Mouse (Mus musculus) mouse embryonic stem cell (cell line): Measurements from ENCODE around the gene Ncf2.

ENCODE experiments used
- in situ Hi-C, 2 experiments: fragments of 300-500 bp; cut with MboI; formaldehyde crosslinking; loops; 1 replicate in 1 of 2; 3 replicates in 1 of 2; pipeline ENCODE4 v1.14.3; 2019 to 2020; ENCODE audit warnings: low sequenced_read_pairs in 2 of 2, low pct_unique_long_range_greater_than_20kb in 1 of 2, mixed read lengths in 1 of 2; ENCODE audit not compliant: unreplicated experiment in 1 of 2

The Ncf2 gene

GRCm38 (mm10) chr1:152821746-152822145 lies 21.8 kb downstream of the Ncf2 start:
- in situ Hi-C loops, result no loop called here

- in situ Hi-C loops, result no loop called here
Measured at GRCm38 (mm10) chr1:152824206-152824605, 24.2 kb downstream of the Ncf2 start.

- in situ Hi-C loops, result loop anchor here in 1 of 2 experiments (5.0 kb wide), 1 partner anchor 34 kb away; no protein-coding TSS in a partner anchor
Measured at GRCm38 (mm10) chr1:152826446-152826845, 26.5 kb downstream of the Ncf2 start.

- in situ Hi-C loops, result loop anchor here in 1 of 2 experiments (5.0 kb wide), 1 partner anchor 36 kb away; no protein-coding TSS in a partner anchor
Measured at GRCm38 (mm10) chr1:152828168-152828567, 28.2 kb downstream of the Ncf2 start.

- in situ Hi-C loops, result loop anchor here in 1 of 2 experiments (5.0 kb wide), 1 partner anchor 36 kb away; no protein-coding TSS in a partner anchor
Measured at GRCm38 (mm10) chr1:152828637-152829355, 28.8 kb downstream of the Ncf2 start.

GRCm38 (mm10) chr1:152830054-152830453 lies 30.1 kb downstream of the Ncf2 start:
- in situ Hi-C loops, result no loop called here

- in situ Hi-C loops, result no loop called here
Measured at GRCm38 (mm10) chr1:152831003-152831402, 31.0 kb downstream of the Ncf2 start.

- in situ Hi-C loops, result no loop called here
Measured at GRCm38 (mm10) chr1:152831619-152832018, 31.6 kb downstream of the Ncf2 start.

GRCm38 (mm10) chr1:152832316-152832715 lies 32.3 kb downstream of the Ncf2 start:
- in situ Hi-C loops, result no loop called here

- in situ Hi-C loops, result no loop called here
Measured at GRCm38 (mm10) chr1:152835061-152835460, 35.1 kb downstream of the Ncf2 start.

GRCm38 (mm10) chr1:152838026-152838702 lies 38.2 kb downstream of the Ncf2 start:
- in situ Hi-C loops, result no loop called here

GRCm38 (mm10) chr1:152838841-152839240 lies 38.8 kb downstream of the Ncf2 start:
- in situ Hi-C loops, result no loop called here

GRCm38 (mm10) chr1:152840343-152840742 lies 40.3 kb downstream of the Ncf2 start:
- in situ Hi-C loops, result no loop called here

- in situ Hi-C loops, result no loop called here
Measured at GRCm38 (mm10) chr1:152841057-152841456, 41.1 kb downstream of the Ncf2 start.

GRCm38 (mm10) chr1:152844634-152845033 lies 44.6 kb downstream of the Ncf2 start:
- in situ Hi-C loops, result no loop called here

GRCm38 (mm10) chr1:152845211-152845730 lies 45.3 kb downstream of the Ncf2 start:
- in situ Hi-C loops, result no loop called here

- in situ Hi-C loops, result no loop called here
Measured at GRCm38 (mm10) chr1:152846856-152847255, 46.9 kb downstream of the Ncf2 start.

GRCm38 (mm10) chr1:152869901-152870300 lies 69.9 kb downstream of the Ncf2 start:
- in situ Hi-C loops, result no loop called here

GRCm38 (mm10) chr1:152871031-152871430 lies 71.0 kb downstream of the Ncf2 start:
- in situ Hi-C loops, result no loop called here
